Mouse (Mus musculus): Measurements from ENCODE around the gene Spag4.
A peak's percentile ranks its signal among the peaks of the same experiment; 100 is the strongest.
"Not testable (repeated sequence)": the region's sequence is repeated elsewhere in the genome, so short reads cannot be mapped to it uniquely, and the experiment has no call there.

Spag4 gene

GRCm38 (mm10) chr2:156110627-156111357 is 45.8 kb downstream of the Spag4 start:
- no peak for DNase-seq (ENCODE audit: low read depth, low spot score)

GRCm38 (mm10) chr2:156111358-156112079 is 46.5 kb downstream of the Spag4 start, which contains the start of the genes Cpne1 and Rbm12:
TSS of gene Cpne1 (minus strand) at chr2:156111965.
TSS of gene Rbm12 (minus strand) at chr2:156111978.
- DNase-seq (ENCODE audit: low read depth, low spot score): peak; percentile 81

GRCm38 (mm10) chr2:156112080-156112423 is 47.1 kb downstream of the Spag4 start:
- not testable (repeated sequence) for DNase-seq (ENCODE audit: low read depth, low spot score)

- no peak for DNase-seq (ENCODE audit: low read depth, low spot score)
Measured at GRCm38 (mm10) chr2:156119566-156119965, 54.6 kb downstream of the Spag4 start.

All from brain, embryonic 18.5 days (tissue).